Mouse (Mus musculus): ENCODE measurements around the gene Trip4. TPM values are rescaled to one million over a fixed set of nuclear protein-coding genes. Genes with fewer than 3 reads are reported as not detected.

Trip4 gene
- polyA plus RNA-seq, 1 experiment, result 83.4 TPM

DNA sequence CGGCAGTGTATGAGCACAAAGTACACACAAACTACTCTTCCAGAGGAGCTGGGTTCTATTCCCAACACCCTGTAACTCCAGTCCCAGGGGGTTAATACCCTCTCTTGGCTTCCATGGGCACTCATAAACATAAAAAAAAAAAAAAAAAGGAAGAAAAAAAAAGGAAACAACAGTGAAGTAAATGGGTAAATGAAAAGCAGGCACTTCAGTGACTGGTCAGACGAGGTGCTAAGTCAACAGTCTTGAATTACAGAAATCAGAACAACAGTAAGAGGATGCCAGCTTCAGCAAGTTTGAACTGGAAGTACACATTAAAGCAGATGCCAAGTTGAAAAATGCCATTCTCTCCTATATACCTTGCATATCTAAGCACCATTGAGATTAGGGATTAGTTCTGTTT lies 88.3 kb downstream of the Trip4 start:
- Histone ChIP-seq H3K4me1 (ENCODE audit: control insufficient read depth, insufficient read depth, low read length) (peaks cover 2% of the 10 kb centered on the region), H3K27ac (ENCODE audit: control insufficient read depth, insufficient read depth, low read depth, low read length) (no peak overlapping the region), H3K36me3 (ENCODE audit: control insufficient read depth, insufficient read depth, low read length) (no peaks in the 10 kb centered on the region), H3K4me3 (ENCODE audit: control insufficient read depth, low read depth, low read length) (no peak overlapping the region), H3K27me3 (ENCODE audit: control insufficient read depth, insufficient read depth, low read length) (no peaks in the 10 kb centered on the region)
- TF ChIP-seq POLR2A (IDR thresholded peaks at IDR 0.05; ENCODE audit: control insufficient read depth, low read depth, low read length) (no peak), CTCF (IDR thresholded peaks at IDR 0.05; ENCODE audit: control insufficient read depth, insufficient read depth, insufficient replicate concordance, low read depth, low read length) (no peak)

DNA sequence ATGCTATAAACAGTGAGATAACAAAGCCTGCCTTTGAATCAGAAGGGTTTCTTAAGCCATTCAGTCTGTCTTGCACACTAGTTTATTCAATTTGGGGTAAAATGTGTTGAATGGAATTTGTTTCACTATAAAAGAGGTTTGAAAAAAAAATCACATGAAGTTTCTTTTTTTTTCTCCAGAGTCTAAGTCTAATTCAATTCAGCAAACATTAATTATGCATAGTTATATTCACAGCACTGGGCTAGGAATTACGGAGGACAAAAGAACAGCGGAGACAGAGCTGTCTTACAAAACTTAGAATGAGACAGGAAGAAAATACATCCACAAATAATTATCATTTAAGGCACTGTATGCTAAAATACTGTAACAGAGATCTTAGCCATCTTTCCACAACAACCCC lies 90.2 kb downstream of the Trip4 start:
- no peaks in the 10 kb centered on the region for H3K4me1 ChIP-seq (ENCODE audit: control insufficient read depth, insufficient read depth, low read length)
- H3K27me3 ChIP-seq (ENCODE audit: control insufficient read depth, insufficient read depth, low read length), result no peaks in the 10 kb centered on the region
- H3K36me3 ChIP-seq (ENCODE audit: control insufficient read depth, insufficient read depth, low read length), result no peaks in the 10 kb centered on the region
- TF ChIP-seq POLR2A (IDR thresholded peaks at IDR 0.05; ENCODE audit: control insufficient read depth, low read depth, low read length) (no peak), CTCF (IDR thresholded peaks at IDR 0.05; ENCODE audit: control insufficient read depth, insufficient read depth, insufficient replicate concordance, low read depth, low read length) (no peak)
- no peak overlapping the region for H3K4me3 ChIP-seq (ENCODE audit: control insufficient read depth, low read depth, low read length)
- no peak overlapping the region for H3K27ac ChIP-seq (ENCODE audit: control insufficient read depth, insufficient read depth, low read depth, low read length)

DNA sequence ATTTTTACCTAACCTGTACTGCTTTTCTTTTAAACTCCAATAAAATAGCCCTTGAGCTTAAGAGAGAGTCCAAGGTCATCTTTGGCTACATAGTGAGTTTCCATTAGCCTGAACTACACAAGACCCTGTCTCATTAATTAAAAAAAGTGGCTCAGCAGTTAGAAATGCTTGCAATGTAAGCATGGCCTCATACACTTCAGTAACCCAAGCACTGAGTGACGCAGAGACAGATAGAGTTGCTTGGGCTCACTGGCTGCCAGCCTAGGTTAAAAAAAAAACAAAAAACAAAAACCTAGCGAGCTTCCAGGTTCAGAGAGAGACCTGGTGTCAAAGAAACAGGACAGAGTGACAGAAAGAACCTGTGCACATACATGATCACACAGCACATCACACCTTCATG lies 95.8 kb downstream of the Trip4 start:
- no peak overlapping the region for H3K4me3 ChIP-seq (ENCODE audit: control insufficient read depth, low read depth, low read length)
- no peak overlapping the region for H3K27ac ChIP-seq (ENCODE audit: control insufficient read depth, insufficient read depth, low read depth, low read length)

DNA sequence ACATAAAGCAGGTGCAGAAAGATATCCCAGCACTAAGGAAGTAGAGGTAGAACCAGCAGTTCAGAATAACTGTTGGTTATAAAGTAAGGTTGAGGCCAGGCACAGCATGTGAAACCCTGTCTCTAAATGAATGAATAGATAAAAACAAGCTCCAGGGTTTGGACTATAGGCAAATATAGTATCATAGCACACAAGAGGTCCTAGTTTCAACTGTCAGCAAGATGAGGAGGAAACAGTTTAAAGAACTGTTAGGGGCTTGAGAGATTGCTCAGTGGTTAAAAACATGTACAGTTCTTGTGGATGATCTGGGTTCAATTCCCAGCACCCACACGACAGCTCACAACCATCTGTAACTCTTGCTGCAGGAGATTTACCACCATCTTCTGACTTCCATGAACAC lies 96.8 kb downstream of the Trip4 start:
- no peaks in the 10 kb centered on the region for H3K27me3 ChIP-seq (ENCODE audit: control insufficient read depth, insufficient read depth, low read length)
- H3K36me3 ChIP-seq (ENCODE audit: control insufficient read depth, insufficient read depth, low read length), result no peaks in the 10 kb centered on the region
- H3K4me3 ChIP-seq (ENCODE audit: control insufficient read depth, low read depth, low read length), result no peak overlapping the region
- H3K4me1 ChIP-seq (ENCODE audit: control insufficient read depth, insufficient read depth, low read length), result no peaks in the 10 kb centered on the region
- H3K27ac ChIP-seq (ENCODE audit: control insufficient read depth, insufficient read depth, low read depth, low read length), result no peak overlapping the region
- no peak for TF ChIP-seq POLR2A (IDR thresholded peaks at IDR 0.05; ENCODE audit: control insufficient read depth, low read depth, low read length)
- no peak for TF ChIP-seq CTCF (IDR thresholded peaks at IDR 0.05; ENCODE audit: control insufficient read depth, insufficient read depth, insufficient replicate concordance, low read depth, low read length)

More for the DNA sequence above, 95.8 kb downstream of the Trip4 start:
- Histone ChIP-seq H3K36me3 (ENCODE audit: control insufficient read depth, insufficient read depth, low read length) (no peaks in the 10 kb centered on the region), H3K4me1 (ENCODE audit: control insufficient read depth, insufficient read depth, low read length) (no peaks in the 10 kb centered on the region), H3K27me3 (ENCODE audit: control insufficient read depth, insufficient read depth, low read length) (no peaks in the 10 kb centered on the region)
- TF ChIP-seq POLR2A (IDR thresholded peaks at IDR 0.05; ENCODE audit: control insufficient read depth, low read depth, low read length), result no peak
- no peak for TF ChIP-seq CTCF (IDR thresholded peaks at IDR 0.05; ENCODE audit: control insufficient read depth, insufficient read depth, insufficient replicate concordance, low read depth, low read length)

DNA sequence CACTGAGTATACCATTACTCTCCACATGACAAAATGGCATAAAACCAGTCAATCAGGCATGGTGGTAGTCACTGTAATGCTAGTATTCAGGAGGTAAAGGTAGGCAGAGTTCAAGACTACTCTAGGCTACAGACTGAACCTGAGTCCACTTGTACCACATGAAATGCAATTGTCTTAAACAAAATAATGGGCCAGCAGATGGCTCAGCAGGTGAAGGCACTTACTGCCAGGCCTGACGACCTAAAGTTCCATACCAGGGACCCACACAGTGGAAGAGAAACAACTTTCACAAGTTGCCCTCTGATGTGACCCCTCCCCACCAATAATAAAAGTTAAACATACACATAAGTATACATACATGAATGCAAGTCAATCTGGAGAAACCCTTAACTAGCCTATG lies 100.8 kb downstream of the Trip4 start:
- TF ChIP-seq CTCF (IDR thresholded peaks at IDR 0.05; ENCODE audit: control insufficient read depth, insufficient read depth, insufficient replicate concordance, low read depth, low read length), result no peak
- no peak for TF ChIP-seq POLR2A (IDR thresholded peaks at IDR 0.05; ENCODE audit: control insufficient read depth, low read depth, low read length)
- Histone ChIP-seq H3K4me1 (ENCODE audit: control insufficient read depth, insufficient read depth, low read length) (no peaks in the 10 kb centered on the region), H3K36me3 (ENCODE audit: control insufficient read depth, insufficient read depth, low read length) (no peaks in the 10 kb centered on the region), H3K4me3 (ENCODE audit: control insufficient read depth, low read depth, low read length) (no peak overlapping the region), H3K27ac (ENCODE audit: control insufficient read depth, insufficient read depth, low read depth, low read length) (no peak overlapping the region), H3K27me3 (ENCODE audit: control insufficient read depth, insufficient read depth, low read length) (no peaks in the 10 kb centered on the region)

DNA sequence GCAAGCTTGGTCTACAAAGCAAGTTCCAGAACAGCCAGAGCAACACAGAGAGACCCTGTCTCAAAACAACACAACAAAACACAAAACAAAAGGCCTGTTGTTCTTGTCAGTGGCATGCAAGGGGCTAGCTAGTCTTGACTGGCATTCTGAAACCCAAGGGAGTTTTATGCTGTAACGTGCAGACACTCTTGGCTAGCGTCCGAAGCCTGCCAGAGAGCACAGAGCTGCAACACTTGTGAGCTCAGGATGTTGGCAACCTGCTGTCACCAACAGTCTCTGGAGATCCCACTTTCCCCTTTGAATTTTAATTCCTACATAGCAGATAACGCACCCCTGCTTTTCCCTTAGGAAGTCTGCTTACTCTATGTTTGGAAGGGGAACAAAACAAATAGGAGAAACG lies 101.3 kb downstream of the Trip4 start:
- H3K27me3 ChIP-seq (ENCODE audit: control insufficient read depth, insufficient read depth, low read length), result no peaks in the 10 kb centered on the region
- no peaks in the 10 kb centered on the region for H3K4me1 ChIP-seq (ENCODE audit: control insufficient read depth, insufficient read depth, low read length)
- TF ChIP-seq POLR2A (IDR thresholded peaks at IDR 0.05; ENCODE audit: control insufficient read depth, low read depth, low read length) (no peak), CTCF (IDR thresholded peaks at IDR 0.05; ENCODE audit: control insufficient read depth, insufficient read depth, insufficient replicate concordance, low read depth, low read length) (no peak)
- no peak overlapping the region for H3K4me3 ChIP-seq (ENCODE audit: control insufficient read depth, low read depth, low read length)
- H3K36me3 ChIP-seq (ENCODE audit: control insufficient read depth, insufficient read depth, low read length), result no peaks in the 10 kb centered on the region
- H3K27ac ChIP-seq (ENCODE audit: control insufficient read depth, insufficient read depth, low read depth, low read length), result no peak overlapping the region

DNA sequence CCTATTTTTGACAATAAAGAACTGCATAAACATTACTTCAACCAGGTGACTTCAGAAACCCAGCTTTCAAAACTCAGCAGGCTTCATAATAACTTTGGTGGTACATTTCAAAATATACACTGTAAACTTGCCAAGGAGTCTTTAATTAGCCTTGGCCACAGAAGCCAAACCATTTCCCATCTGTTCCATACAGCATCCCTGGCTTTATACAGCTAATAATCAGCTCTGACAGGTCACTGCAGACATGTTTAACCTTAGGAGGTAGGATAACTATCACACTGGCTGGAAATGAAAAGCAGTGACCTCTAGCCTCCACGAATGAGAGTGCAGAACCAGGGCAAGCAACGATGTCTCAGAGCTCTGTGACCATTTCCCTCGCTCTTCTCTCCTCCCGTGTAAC lies 108.8 kb downstream of the Trip4 start:
- Histone ChIP-seq H3K36me3 (ENCODE audit: control insufficient read depth, insufficient read depth, low read length) (no peaks in the 10 kb centered on the region; the same call in 1 of the 2 replicates), H3K27me3 (ENCODE audit: control insufficient read depth, insufficient read depth, low read length) (no peaks in the 10 kb centered on the region), H3K4me3 (ENCODE audit: control insufficient read depth, low read depth, low read length) (no peak overlapping the region), H3K27ac (ENCODE audit: control insufficient read depth, insufficient read depth, low read depth, low read length) (no peak overlapping the region), H3K4me1 (ENCODE audit: control insufficient read depth, insufficient read depth, low read length) (no peaks in the 10 kb centered on the region; the same call in 1 of the 2 replicates)
- TF ChIP-seq POLR2A (IDR thresholded peaks at IDR 0.05; ENCODE audit: control insufficient read depth, low read depth, low read length), result no peak
- TF ChIP-seq CTCF (IDR thresholded peaks at IDR 0.05; ENCODE audit: control insufficient read depth, insufficient read depth, insufficient replicate concordance, low read depth, low read length), result no peak

DNA sequence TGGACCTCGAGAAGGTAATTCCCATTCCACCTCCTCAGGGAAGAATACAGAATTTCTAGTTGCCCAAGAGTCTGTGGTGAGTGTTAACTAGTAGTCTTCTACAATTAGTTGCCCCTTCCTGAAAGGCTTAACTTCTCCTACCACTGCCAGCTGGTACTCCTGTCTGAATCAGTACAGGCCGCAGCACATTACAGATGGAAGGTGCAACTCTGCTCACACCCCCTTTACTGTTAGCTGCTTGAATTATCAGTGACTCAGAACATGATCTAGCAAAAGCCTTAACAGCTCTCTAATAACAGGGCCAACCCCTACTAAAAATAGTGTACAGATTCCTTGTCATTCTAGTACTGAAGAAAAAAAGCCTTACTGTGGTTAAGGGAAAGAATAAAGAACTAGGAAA lies 112.9 kb downstream of the Trip4 start:
- no peak overlapping the region for H3K27ac ChIP-seq (ENCODE audit: control insufficient read depth, insufficient read depth, low read depth, low read length)
- H3K36me3 ChIP-seq (ENCODE audit: control insufficient read depth, insufficient read depth, low read length), result no peaks in the 10 kb centered on the region; the same call in 1 of the 2 replicates
- H3K4me1 ChIP-seq (ENCODE audit: control insufficient read depth, insufficient read depth, low read length), result peaks cover 3% of the 10 kb centered on the region; the same call in 1 of the 2 replicates
- no peaks in the 10 kb centered on the region for H3K27me3 ChIP-seq (ENCODE audit: control insufficient read depth, insufficient read depth, low read length)
- TF ChIP-seq CTCF (IDR thresholded peaks at IDR 0.05; ENCODE audit: control insufficient read depth, insufficient read depth, insufficient replicate concordance, low read depth, low read length) (no peak), POLR2A (IDR thresholded peaks at IDR 0.05; ENCODE audit: control insufficient read depth, low read depth, low read length) (no peak)
- no peak overlapping the region for H3K4me3 ChIP-seq (ENCODE audit: control insufficient read depth, low read depth, low read length)
